Mouse (Mus musculus) testis, postnatal 10 days (tissue): ENCODE measurements around the gene Cnn2.
A peak's percentile ranks its signal among the peaks of the same experiment; 100 is the strongest.

Experiments used
- DNase-seq: peaks from one replicate; pipeline ENCODE4 v3.0.0; 2021; ENCODE audit warnings: low spot score

Cnn2 gene

GRCm38 (mm10) chr10:79991099-79991498, 2.7 kb downstream of the Cnn2 start:
- DNase-seq = no peak

DNA sequence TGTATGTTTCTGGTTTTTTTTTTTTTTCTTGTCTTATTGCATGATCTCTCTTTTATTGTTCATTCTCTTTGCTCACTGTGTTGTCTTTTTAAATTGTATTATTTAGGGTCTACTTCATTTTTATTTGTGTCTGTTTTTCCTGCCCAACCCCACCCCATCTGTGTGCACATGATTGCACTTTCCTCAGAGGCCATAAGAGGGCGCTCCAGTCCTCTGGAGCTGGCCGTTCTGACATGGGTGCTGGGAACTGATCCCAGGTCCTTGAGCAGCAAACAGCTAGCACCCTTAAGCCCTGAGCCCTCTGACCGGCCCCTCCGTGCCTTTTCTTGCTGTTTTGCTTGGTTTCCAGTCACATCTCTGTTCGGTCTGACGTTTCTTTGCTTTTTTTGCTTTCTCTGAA, 3.2 kb downstream of the Cnn2 start:
- DNase-seq = no peak

DNA sequence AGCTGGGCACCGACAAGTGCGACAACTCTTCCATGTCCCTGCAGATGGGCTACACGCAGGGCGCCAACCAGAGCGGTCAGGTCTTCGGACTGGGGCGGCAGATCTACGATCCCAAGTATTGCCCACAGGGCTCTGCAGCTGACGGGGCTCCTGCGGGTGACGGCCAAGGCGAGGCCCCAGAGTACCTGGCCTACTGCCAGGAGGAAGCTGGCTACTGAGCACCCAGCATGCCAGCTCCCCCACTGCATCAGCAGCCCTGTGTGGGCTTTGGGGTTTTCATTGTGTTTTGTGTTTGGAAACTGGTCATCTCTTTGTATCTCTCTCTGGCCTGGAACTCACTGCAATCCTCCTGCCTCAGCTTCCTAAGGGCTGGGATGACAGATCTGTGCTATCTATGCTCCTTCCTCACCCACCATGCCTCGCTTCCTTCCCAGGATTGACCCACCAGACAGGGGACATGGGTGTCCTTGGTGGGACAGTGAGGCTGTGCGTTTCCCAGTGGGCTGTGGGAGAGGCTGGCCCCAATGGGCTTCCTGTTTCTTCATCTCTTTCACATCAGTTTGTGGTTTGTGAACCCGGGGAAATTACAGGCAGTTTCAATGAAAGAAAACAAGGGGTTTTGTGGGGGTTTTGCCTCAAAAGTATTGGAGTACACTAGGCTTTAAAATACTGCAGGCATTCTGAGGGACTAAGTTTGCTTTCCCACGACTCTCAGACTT, 6.2 kb downstream of the Cnn2 start:
- DNase-seq = no peak

DNA sequence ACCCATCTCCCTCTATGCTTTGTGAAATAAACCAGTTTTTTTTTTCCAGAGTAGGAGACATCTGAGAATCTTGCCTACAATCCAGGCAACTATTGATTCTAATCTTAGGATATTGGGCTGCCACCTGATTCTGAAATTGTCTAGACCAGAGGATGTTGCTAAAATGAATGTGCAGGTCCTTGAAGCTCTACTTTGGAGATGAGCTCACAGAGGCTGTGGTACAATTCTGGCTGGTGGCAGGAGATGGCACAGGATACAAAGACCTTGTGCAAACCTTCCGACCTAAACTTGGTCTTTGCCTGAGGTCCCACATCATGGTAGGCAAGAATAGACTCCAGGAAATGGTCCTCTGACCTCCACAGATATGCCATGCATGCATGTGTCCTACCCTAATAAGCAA, 7.3 kb downstream of the Cnn2 start:
- DNase-seq = no peak

DNA sequence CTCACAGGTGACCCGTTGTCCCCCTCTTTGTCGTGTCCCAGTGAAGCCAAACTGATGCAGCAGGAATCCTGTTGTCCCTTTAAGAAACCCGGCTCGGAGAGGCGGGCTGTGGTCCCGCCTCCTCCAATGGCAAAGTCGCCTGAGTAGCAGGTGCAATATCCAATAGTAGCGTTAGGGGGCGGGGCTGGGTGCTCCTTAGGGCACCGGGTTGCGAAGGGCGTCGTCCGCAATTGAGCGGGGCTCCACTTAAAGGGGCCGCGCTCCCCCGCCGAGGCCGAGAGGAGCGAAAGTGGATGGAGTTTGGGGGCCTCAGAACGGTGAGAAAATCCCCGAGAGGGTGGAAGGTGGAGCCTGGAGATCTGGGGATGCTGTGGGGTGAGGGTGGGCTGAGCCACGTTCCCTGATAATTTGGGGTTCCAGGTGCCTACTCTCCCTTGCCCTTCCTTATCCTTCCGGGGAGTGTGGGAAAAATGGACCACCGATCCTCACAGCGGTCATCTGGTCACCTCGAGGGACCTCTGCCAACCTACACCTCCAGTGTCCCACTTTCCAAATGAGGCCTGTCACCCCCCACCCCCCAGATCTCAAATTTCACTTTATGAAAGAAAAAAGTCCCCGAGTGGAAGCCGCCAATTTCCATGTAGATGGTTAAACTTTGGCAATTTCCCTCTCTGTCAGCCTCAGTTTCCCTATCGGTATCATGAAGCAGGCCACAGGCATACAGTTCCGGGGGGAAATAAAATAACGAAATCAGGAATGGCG, 8.1 kb downstream of the Cnn2 start, which contains the start of gene Abca7:
Gene Abca7, plus strand, starts transcription at position 223 of the 762 bp plus-strand sequence.
- DNase-seq = peak; percentile 99

DNA sequence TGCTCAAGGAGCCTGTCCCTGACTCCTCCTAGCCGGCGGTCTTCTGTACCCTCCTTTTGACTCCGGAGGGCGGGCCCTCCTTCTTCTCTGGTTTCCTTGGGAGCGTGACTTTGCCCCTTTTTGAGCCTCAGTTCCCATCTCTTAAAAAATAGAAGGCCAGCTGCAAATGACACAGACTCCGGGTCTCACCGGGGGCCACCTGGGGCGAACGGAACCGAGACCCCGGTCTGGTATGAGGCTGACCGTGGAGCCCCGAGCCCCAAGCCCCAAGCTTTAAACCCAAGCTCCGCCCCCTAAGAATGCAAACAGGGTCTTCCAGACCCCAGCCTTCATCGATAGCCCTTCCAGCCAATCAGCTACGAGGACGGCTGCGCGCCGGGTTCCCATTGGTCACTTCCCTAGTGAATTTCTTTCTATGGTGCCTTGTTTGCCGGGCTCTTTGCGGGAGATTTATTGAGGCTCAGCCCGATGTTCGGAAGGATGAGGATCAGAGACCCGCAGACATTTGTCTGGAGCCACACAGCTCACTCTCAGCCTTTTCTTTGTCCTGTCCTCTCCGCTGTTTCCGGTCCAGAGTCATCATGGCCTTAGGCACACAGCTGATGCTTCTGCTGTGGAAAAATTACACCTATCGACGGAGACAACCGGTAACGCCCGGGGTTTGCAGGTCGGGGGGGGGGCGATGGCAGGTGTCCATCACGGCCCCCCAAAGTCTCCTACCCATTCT, 8.8 kb downstream of the Cnn2 start:
- DNase-seq = peak; percentile 74

GRCm38 (mm10) chr10:79997819-79998218, 9.4 kb downstream of the Cnn2 start:
- no peak for DNase-seq

DNA sequence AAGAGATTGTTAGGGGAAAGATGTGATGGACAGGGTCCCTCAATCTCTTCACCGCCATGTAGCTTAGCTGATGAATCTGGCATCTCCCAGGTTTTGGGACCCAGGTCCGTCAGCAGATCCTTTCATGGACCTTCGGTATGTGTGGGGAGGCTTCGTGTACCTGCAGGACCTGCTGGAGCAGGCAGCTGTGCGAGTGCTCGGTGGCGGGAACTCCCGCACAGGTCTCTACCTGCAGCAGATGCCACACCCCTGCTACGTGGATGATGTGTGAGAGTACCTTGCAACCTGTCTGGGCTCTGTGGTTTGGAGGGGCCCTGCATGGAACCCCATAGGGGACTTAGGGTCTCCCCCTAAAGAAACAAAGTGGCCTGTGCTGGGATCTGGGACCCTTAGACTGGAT, 13.6 kb downstream of the Cnn2 start:
- no peak for DNase-seq

DNA sequence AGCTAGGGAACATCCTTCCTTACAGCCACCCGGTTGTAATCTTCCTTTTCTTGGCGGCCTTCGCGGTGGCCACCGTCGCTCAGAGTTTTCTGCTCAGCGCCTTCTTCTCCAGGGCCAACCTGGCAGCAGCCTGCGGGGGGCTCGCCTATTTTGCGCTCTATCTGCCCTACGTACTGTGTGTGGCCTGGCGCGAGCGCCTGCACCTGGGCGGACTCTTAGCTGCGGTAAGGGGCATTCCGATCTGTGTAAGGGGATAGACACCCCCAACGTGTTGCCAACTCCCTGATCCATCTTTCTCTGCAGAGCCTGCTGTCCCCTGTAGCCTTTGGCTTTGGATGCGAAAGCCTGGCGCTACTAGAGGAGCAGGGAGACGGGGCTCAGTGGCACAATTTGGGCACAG, 14.4 kb downstream of the Cnn2 start:
- DNase-seq = no peak

DNA sequence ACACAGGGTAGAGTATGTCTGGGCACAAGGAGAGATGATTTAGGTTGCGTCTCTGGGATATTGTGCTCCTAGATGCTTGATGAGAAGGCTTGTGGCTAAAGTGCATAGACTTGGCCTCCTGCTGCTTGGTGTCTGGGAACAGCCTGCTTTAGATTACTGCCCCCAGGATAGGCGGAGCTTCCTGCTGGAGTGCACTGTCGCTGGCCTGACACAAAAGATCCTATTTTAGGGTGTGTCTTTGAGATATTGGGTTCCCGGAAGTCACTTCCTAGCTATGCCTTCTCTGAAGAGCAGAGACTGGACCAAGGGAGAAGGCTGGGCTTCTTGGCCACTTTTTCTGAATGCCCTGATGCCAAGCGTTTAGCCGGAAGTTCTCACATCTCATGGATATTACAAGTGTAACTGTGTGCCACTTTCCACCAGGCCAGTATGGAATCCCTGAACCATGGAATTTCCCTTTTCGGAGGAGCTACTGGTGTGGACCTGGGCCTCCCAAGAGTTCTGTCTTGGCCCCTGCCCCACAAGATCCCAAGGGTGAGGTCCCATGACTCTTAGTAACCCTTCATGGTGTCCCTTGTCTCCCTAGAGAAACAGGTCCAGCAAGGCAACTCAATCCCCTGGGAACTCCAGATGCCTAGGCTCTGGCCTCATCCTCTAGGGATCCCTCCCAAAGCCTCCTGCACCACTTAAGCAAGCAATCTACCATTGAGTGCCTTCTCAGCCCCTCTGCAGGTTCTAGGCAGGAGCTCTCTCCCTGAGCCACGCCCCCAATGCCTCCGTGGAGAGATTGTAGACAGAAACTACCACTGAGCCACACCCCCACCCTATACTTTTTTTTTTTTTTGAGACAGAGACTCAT, 15.2 kb downstream of the Cnn2 start:
- no peak for DNase-seq

- DNase-seq = no peak
Observed at GRCm38 (mm10) chr10:80004233-80004705, 15.9 kb downstream of the Cnn2 start.

DNA sequence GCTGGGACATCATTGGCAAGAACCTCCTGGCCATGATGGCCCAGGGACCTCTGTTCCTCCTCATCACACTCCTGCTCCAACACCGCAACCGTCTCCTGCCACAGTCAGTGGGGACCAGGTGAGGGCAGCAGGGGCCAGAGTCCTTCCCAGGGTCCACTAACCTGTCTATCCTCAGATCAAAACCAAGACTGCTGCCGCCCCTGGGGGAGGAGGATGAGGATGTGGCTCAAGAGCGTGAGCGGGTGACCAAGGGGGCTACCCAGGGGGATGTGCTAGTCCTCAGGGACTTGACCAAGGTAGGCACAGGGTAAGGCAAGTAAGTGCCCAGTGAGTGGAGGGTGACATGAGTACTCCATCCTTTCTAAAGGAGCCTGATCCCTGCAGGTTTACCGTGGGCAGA, 23.4 kb downstream of the Cnn2 start:
- no peak for DNase-seq

- no peak for DNase-seq
Observed at GRCm38 (mm10) chr10:80013609-80014008, 25.2 kb downstream of the Cnn2 start.

- no peak for DNase-seq
Observed at GRCm38 (mm10) chr10:80014484-80015290, 26.3 kb downstream of the Cnn2 start.

GRCm38 (mm10) chr10:80015583-80015982, 27.2 kb downstream of the Cnn2 start:
- no peak for DNase-seq

- no peak for DNase-seq
Observed at GRCm38 (mm10) chr10:80016511-80016910, 28.1 kb downstream of the Cnn2 start, which contains the start of gene Arhgap45. Gene Arhgap45 (plus strand): TSS chr10:80016653.

DNA sequence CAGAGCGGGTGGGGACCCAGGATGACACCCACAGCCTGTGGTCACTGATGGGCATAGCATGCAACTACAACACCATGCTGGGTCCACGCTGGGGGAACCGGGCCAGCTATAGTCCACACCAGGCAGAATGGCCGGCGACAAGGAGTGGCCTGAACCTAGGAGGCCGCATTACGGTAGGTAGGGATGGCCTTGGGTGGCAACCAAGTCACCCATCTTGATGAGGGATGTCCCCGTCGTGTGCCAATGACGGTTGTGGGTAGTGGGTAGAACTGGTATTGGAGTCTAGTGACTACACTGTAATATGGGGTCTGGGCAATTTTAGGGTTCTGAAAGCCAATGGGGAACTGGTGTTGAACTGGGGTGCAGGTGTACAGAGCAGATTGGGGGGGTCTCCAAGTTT, 28.5 kb downstream of the Cnn2 start:
- DNase-seq = no peak

DNA sequence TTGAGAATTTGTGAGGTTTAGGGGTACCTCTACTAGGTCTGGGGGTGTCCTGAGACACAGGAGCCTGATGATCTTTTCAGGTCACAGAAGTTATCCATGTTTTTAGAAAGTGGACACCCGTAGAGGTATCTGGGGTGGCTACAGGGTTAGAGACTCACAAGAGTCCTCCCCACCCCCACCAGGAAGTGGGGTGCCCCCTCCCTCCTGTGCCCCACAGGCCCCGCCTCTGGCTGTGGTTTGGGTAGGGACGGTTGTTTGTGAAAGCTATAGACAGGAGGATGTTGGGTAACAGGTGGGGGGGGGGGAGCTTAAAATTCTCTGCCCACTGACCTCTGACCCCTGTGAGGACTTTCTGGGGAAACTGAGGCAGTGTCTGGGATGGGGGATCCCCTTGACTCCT, 29.0 kb downstream of the Cnn2 start:
- no peak for DNase-seq

DNA sequence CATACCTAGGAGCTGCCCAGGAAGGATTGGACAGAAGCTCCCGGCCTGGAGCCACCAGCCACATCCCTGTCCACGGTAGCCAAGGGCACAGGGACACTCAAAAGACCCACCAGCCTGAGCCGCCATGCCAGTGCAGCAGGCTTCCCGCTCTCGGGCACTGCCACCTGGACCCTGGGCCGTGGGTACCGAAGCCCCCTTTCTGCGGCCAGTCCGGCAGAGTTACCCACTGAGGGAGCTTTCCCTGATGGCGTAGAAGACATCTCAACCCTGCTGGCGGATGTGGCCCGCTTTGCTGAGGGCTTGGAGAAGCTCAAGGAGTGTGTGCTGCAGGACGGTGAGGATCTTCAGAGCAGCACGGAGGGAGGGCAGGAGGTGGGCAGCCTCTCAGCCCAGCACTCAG, 29.4 kb downstream of the Cnn2 start:
- DNase-seq = no peak

DNA sequence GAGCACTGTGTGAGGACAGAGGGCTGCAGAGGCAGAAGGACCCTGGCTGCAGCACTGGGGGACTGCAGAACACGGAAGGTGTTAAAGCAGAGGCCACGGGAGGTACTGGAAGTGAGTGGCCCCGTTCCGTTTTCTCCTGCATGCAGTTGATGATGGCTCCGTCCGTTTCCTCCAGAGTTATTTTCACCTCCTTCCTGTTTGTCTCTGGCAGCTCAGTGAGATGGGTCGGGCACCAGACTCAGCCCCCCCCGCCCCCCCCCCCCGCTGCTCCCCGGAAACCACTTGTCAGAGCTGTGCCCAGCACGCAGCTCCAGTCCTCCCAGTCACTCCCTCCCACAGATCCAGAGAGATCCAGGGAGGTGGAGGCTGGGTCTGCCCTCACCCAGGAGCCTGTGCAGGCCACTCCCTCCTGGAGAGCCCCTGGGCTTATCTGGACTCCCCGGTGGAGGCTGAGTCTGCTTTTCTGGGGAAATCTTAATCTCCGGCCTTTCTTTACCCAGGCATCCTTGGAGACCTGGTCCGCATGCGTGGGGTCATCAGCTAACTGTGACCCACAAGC, 30.4 kb downstream of the Cnn2 start:
- no peak for DNase-seq
